Mouse (Mus musculus) kidney, postnatal 0 days (tissue): ENCODE data around the gene Skil. TPM values are rescaled to one million over a fixed set of nuclear protein-coding genes. Genes with fewer than 3 reads are reported as not detected.

Experiments used
- ATAC-seq: fragments of 200-750 bp; cut with Nextera tagmentation; replicated peaks from 2 replicates; pipeline ENCODE4 v1.8.0; 2017; ENCODE audit warnings: low read depth, moderate number of reproducible peaks, moderate TSS enrichment, moderate library complexity; ENCODE audit not compliant: low FRiP score
- DNase-seq: peaks from one replicate; pipeline ENCODE4 v3.0.0-alpha.2; 2016; ENCODE audit warnings: low spot score
- H3K27ac ChIP-seq: fragments of 300-500 bp; sonication (generic); 2 replicates; pipeline ENCODE4 v1.5.1; 2014; ENCODE audit warnings: mild to moderate bottlenecking
- H3K27me3 ChIP-seq: fragments of 300-500 bp; sonication (generic); 2 replicates; pipeline ENCODE4 v1.6.1; 2014; ENCODE audit warnings: low read length, mixed read lengths; ENCODE audit not compliant: insufficient read depth
- H3K36me3 ChIP-seq: fragments of 300-500 bp; sonication (generic); 2 replicates; pipeline ENCODE4 v1.6.1; 2014; ENCODE audit warnings: low read length, mixed read lengths; ENCODE audit not compliant: insufficient read depth
- H3K4me1 ChIP-seq: fragments of 300-500 bp; sonication (generic); replicated peaks from 2 replicates; pipeline ENCODE4 v1.6.1; 2014; ENCODE audit warnings: antibody characterized with exemption, low read length, mixed read lengths; ENCODE audit not compliant: insufficient read depth
- H3K4me2 ChIP-seq: fragments of 300-500 bp; sonication (generic); 2 replicates; pipeline ENCODE4 v1.6.1; 2014; ENCODE audit warnings: mild to moderate bottlenecking, low read length, moderate library complexity, mixed read lengths
- H3K4me3 ChIP-seq: fragments of 300-500 bp; sonication (generic); replicated peaks from 2 replicates; pipeline ENCODE4 v1.5.1; 2014; ENCODE audit warnings: low read depth, low read length
- H3K9ac ChIP-seq: fragments of 300-500 bp; sonication (generic); 2 replicates; pipeline ENCODE4 v1.6.1; 2014; ENCODE audit warnings: low read depth, low read length
- H3K9me3 ChIP-seq: fragments of 300-500 bp; sonication (generic); replicated peaks from 2 replicates; pipeline ENCODE4 v1.6.1; 2016; ENCODE audit warnings: low read length, inconsistent platforms, mixed read lengths
- CTCF ChIP-seq: IDR thresholded peaks from 2 replicates; pipeline ENCODE4 v1.5.1; 2016; ENCODE audit warnings: antibody characterized with exemption, low read depth, mild to moderate bottlenecking, moderate library complexity
- WGBS: fragments of 180-500 bp; shearing (Covaris S2); extraction: QIAGEN DNeasy Blood & Tissue Kit; methylation state at CpG from one replicate; pipeline ENCODE4 v1.1.7; 2014; 5-methylcytosine and 5-hydroxymethylcytosine counted together
- polyA plus RNA-seq: library from polyadenylated mRNA; unstranded; fragments of >200 nt; fragmentation: Nextera tagmentation; extraction: Ambion mirVana; gene quantifications from 2 replicates; pipeline ENCODE4 v1.2.1, GENCODE M21; 2015

The Skil gene
- polyA plus RNA-seq, 1 experiment from 2014 or later, result 20.7 TPM

DNA sequence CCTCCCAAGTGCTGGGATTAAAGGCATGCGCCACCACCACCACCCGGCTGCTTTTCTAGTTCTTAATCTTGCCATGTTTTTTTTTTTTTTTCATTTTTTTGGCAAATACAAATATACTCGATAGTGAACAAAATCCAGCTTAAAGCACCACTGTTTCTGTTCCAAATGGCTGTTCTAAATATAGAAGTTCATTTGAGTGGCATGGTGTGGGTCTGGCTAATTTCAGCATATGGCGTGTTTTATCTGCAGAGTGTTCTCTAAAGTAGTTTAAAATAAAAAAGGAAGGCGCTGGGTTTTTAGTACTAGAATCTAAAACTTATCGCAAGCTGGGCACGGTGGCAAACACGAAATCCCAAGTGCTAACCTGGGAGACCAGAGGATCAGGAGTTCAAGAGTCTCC lies 40.0 kb upstream of the Skil start:
- Histone ChIP-seq H3K9me3 (no peaks in the 10 kb centered on the region), H3K9ac (no peak overlapping the region), H3K36me3 (peaks cover 15% of the 10 kb centered on the region), H3K4me1 (no peaks in the 10 kb centered on the region), H3K4me2 (no peak overlapping the region), H3K27ac (no peak overlapping the region), H3K27me3 (no peaks in the 10 kb centered on the region), H3K4me3 (no peak overlapping the region)
- WGBS, result 92% methylated on average over 8 of the region's 8 CpGs
- DNase-seq (no peak), ATAC-seq (no peak)
- no peak for TF ChIP-seq CTCF

DNA sequence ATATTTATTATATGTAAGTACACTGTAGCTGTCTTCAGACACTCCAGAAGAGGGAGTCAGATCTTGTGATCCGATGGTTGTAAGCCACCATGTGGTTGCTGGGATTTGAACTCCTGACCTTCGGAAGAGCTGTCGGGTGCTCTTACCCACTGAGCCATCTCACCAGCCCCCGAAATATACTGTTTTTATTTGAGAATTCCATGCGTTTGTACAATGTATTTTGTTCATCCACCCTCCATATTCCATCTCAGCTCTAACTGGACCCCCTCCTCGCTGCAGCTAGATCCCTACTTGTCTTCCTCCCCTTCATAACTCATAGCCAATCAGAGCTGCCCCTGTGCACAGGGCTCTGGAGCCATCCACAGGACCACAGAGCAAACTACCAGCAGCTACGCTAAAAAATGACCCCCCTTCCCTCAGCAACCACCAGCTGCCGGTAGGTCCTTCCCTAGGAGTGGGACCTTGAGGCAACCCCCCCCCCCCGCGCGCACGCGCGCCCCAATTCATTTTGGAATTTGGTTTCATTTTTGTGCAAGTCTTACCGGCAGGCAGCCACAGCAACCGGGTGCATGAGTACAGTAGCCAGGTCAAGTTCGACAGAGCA lies 38.7 kb upstream of the Skil start:
- ATAC-seq (peak; percentile 77), DNase-seq (peak; percentile 88)
- Histone ChIP-seq H3K27me3 (no peaks in the 10 kb centered on the region), H3K27ac (peak overlapping the region; percentile 95), H3K4me3 (peak overlapping the region; percentile 57), H3K9ac (peak overlapping the region; percentile 61; the same call in 1 of the 2 replicates), H3K4me1 (no peaks in the 10 kb centered on the region), H3K36me3 (0 out of 2 replicates have a peak, but pooled peaks cover 8% of the 10 kb centered on the region), H3K9me3 (no peaks in the 10 kb centered on the region), H3K4me2 (peak overlapping the region; percentile 61)
- WGBS, result 19% methylated on average over 17 of the region's 17 CpGs
- TF ChIP-seq CTCF, result peak; percentile 43

DNA sequence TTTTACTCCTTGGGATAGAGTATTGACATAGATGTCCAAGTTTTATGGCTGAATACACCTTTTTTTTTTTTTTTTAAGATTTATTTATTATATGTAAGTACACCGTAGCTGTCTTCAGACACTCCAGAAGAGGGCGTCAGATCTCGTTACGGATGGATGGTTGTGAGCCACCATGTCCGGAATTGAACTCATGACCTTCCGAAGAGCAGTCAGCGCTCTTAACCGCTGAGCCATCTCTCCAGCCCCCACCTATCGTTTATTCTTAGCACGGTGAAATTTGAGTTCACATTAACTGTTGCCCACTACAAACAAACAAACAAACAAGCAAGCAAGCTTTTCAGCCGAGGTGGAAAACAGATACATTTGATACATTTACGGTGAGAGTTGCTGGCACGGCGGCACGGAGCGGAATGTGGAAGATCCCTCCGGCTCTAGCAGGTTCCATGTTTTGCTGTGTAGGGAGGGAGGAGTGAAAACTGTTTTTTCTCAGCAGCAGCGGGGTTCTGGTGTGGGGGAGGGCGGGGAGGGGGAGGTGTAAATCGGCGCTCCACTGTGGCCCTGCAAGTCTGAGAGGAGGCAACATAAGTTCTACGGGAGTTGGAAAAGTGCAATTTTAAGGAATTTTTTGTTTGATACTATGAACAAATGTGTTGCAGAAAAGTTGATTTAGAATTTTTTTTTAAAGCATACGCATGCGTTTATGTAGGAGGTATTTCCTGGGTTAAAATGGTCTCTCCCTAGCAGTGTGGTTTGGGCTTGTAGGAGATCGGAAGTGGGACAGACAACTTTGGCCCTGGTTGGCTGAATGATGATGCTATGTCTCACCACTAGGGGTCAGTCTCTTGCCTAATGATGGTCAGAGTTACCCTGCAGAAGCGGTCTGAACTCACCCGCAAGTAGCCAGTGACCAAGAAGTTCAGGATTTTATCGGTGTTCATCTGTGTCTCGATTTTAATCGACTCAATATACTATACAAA lies 37.9 kb upstream of the Skil start:
- Histone ChIP-seq H3K4me2 (peak overlapping the region; percentile 61), H3K9me3 (no peaks in the 10 kb centered on the region), H3K27me3 (no peaks in the 10 kb centered on the region), H3K36me3 (no peaks in the 10 kb centered on the region), H3K4me1 (no peaks in the 10 kb centered on the region), H3K27ac (peak overlapping the region; percentile 95), H3K9ac (peak overlapping the region; percentile 61; the same call in 1 of the 2 replicates), H3K4me3 (peak overlapping the region; percentile 57)
- WGBS, result 1% methylated on average over 30 of the region's 30 CpGs
- TF ChIP-seq CTCF, result peak; percentile 96
- DNase-seq, result peak; percentile 99
- peak; percentile 92 for ATAC-seq

DNA sequence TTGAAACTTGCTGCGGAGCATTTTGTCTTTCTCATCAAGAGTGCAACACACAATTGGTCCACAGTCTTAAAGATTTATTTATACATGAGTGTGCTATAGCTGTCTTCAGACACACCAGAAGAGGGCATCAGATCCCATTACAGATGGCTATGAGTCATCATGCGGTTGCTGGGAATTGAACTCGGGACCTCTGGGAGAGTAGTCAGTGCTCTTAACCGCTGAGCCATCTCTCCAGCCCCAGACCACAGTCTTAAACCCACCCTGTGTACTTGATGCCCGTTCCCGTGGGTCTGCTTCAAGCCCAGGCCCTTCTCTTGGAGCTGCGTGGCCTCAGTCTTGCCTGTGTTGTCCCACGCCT lies 34.1 kb upstream of the Skil start:
- Histone ChIP-seq H3K9me3 (no peaks in the 10 kb centered on the region), H3K27ac (peak overlapping the region; percentile 21; the same call in 1 of the 2 replicates), H3K36me3 (no peaks in the 10 kb centered on the region), H3K27me3 (no peaks in the 10 kb centered on the region), H3K4me1 (no peaks in the 10 kb centered on the region), H3K4me2 (no peak overlapping the region), H3K4me3 (no peak overlapping the region), H3K9ac (no peak overlapping the region)
- peak; percentile 10; the same call in 1 of the 2 replicates for TF ChIP-seq CTCF
- 84% methylated on average over 8 of the region's 8 CpGs for WGBS
- DNase-seq (no peak), ATAC-seq (no peak)

DNA sequence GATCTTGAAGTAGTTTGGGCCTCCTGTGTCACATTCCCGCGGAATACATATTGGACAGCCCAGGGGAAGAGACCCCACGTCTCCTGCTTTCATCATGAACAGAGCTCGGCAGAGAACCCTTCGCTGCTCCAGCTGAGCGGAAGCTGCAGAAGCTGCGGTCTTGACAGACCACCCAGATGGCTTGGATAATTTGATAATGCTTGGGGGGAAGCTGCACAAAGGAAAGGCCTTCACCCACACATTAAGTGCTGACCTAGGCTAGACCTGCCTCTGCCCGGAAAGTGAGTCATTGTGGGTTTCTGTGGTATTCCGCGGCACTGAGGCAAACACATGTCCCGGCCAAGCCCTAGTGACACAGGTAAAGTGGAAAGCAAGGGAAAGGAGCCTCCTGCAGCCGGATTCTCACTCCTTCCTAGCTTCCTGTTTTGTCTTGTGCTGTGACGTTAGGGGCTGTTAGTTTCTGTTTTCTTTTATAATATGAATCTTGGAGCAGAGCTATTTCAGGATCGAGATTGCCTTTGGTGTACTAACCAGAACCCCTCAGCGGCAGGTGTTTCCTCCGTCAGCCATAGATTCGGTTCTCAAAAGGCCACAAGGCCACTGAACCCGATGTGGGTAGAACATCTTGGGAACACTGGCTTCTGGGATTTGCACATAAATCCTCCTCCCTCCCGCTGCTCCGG lies 33.6 kb upstream of the Skil start:
- Histone ChIP-seq H3K4me3 (no peak overlapping the region), H3K9ac (no peak overlapping the region), H3K27me3 (no peaks in the 10 kb centered on the region), H3K9me3 (no peaks in the 10 kb centered on the region), H3K4me1 (no peaks in the 10 kb centered on the region), H3K36me3 (no peaks in the 10 kb centered on the region), H3K4me2 (no peak overlapping the region), H3K27ac (peak overlapping the region; percentile 21; the same call in 1 of the 2 replicates)
- TF ChIP-seq CTCF, result 0 out of 2 replicates have a peak, but pooled peaks have one; percentile 0
- ATAC-seq (no peak), DNase-seq (peak; percentile 44)
- 54% methylated on average over 20 of the region's 20 CpGs for WGBS

DNA sequence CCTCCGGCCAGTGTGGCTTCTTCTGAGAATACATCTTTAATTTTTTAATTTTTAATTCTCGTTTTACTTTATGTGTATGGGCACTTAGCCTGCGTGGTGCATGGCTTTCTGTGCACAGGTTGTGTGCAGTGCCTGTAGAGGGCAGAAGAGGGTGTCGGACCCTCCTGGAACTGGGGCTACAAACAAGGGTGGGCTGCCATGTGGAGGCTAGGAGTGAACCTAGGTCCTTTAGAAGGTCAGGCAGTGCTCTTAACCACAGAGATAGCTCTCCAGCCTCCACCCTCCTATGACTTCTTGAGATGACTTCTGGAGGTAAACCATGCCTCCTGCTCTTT lies 33.1 kb upstream of the Skil start:
- TF ChIP-seq CTCF, result peak; percentile 40; the same call in 1 of the 2 replicates

More for the DNA sequence above, 33.1 kb upstream of the Skil start:
- no peak for ATAC-seq
- DNase-seq, result no peak
- H3K36me3 ChIP-seq, result no peaks in the 10 kb centered on the region
- H3K4me3 ChIP-seq, result no peak overlapping the region
- no peak overlapping the region for H3K9ac ChIP-seq
- no peak overlapping the region for H3K4me2 ChIP-seq
- no peaks in the 10 kb centered on the region for H3K4me1 ChIP-seq
- H3K27ac ChIP-seq, result peak overlapping the region; percentile 21; the same call in 1 of the 2 replicates
- H3K9me3 ChIP-seq, result no peaks in the 10 kb centered on the region
- no peaks in the 10 kb centered on the region for H3K27me3 ChIP-seq
- 74% methylated on average over 4 of the region's 4 CpGs for WGBS
